Mouse (Mus musculus): ENCODE results near the gene Hist1h2bq.

The Hist1h2bq gene

DNA sequence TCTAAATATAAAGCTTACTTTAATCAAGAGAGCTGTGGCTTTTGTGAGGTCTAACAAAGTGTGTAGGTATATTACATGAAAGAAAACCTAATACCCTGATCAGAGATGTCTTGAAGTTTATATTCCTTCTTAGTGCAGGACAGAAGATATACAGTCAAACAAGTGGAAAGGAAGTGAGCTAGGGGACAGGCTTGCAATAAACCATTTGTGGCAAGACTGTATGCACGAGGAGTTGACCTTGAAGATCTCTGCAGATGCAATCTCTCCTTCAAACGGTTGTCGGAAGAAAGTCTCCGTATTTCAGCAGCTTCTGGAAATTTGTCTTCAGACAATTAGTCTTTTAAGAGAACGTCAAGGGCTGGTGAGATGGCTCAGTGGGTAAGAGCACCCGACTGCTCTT is 20.1 kb downstream of the Hist1h2bq start:
- DNase-seq (ENCODE audit: extremely low spot score, low read depth, low spot score), result no peak

DNA sequence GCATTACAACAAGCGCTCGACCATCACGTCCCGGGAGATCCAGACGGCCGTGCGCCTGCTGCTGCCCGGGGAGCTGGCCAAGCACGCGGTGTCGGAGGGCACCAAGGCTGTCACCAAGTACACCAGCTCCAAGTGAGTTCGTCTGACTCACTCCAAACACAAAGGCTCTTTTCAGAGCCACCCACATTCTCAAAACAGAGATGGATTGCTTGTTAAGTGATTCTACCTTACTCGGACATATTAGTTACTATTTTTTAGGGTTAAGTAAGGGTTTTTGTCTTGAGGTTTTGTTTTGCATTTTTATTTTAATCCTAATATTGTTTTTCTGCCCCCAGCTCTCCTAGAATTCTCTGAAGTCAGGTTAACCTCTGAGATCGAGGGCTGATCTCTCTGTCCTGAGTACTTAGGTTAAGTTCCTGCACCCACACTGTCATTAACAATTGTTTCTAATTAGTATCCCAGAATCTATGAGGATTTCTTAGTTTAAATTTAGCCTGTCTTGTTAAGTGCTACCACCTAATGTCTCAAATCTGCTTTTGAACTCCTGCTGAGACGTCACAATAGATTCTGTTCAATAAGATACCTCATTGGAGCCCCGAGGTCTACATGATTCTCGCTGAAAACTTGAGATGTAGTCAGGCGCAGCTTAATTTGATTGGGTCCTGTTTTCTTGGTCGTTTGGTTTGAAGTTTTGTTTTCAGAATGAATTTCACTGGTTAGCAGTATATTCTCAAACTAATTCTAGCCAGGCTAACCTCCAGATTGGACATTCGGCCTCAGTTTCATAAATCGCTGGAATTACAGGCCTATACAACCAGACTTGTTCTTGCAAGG is 22.0 kb downstream of the Hist1h2bq start:
- no peak for DNase-seq (ENCODE audit: extremely low spot score, low read depth, low spot score)

GRCm38 (mm10) chr13:21786899-21787629 is 22.9 kb downstream of the Hist1h2bq start, which contains the start of the genes Hist1h2an and Hist1h2bp:
Gene Hist1h2an, minus strand, starts transcription at chr13:21787218.
Gene Hist1h2bp, plus strand, starts transcription at chr13:21787461.
- DNase-seq (ENCODE audit: extremely low spot score, low read depth, low spot score), result peak; percentile 98

GRCm38 (mm10) chr13:21786189-21786898 is 23.7 kb downstream of the Hist1h2bq start:
- peak; percentile 82 for DNase-seq (ENCODE audit: extremely low spot score, low read depth, low spot score)

- DNase-seq (ENCODE audit: extremely low spot score, low read depth, low spot score), result no peak
Measured at GRCm38 (mm10) chr13:21784311-21784710, 25.7 kb downstream of the Hist1h2bq start.

GRCm38 (mm10) chr13:21783734-21784161 is 26.2 kb downstream of the Hist1h2bq start:
- no peak for DNase-seq (ENCODE audit: extremely low spot score, low read depth, low spot score)

DNA sequence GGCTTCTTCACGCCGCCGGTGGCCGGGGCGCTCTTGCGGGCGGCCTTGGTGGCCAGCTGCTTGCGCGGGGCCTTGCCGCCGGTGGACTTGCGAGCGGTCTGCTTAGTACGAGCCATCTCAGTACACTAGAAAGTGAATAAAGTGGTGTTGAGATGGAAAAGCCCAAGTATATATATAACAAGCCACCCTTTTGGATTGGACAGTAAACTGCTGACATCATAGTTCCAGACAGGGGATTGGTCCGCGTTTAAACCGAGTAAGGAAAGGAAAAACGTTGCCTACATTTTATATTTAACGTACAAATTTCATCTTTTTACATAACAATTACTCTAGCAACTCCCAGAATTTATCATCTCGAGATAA is 26.8 kb downstream of the Hist1h2bq start, which contains the start of gene Hist1h3i:
Hist1h3i (minus strand) TSS at position 116 of the 363 bp plus-strand sequence.
- peak; percentile 96 for DNase-seq (ENCODE audit: extremely low spot score, low read depth, low spot score)

GRCm38 (mm10) chr13:21782361-21783254 is 27.4 kb downstream of the Hist1h2bq start:
- peak; percentile 79 for DNase-seq (ENCODE audit: extremely low spot score, low read depth, low spot score)

DNA sequence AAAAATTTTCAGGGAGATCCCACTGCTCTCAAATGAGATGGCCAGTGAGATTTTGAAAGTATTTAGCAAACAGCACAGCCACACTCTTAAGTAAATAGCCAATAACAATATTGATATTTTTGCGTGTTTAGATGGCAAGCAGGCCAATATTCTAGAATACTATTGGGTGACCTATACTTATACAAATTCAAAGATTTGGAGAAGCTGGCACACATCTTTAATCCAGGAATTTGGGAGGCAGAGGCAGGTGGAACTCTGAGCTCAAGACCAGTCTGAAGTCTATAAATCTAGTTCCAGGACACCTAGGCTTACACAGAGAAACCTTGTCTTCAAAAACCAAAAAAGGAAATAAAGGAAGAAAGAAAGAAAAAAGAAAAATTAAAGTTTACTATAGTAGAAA is 28.4 kb downstream of the Hist1h2bq start:
- DNase-seq (ENCODE audit: extremely low spot score, low read depth, low spot score), result no peak

DNA sequence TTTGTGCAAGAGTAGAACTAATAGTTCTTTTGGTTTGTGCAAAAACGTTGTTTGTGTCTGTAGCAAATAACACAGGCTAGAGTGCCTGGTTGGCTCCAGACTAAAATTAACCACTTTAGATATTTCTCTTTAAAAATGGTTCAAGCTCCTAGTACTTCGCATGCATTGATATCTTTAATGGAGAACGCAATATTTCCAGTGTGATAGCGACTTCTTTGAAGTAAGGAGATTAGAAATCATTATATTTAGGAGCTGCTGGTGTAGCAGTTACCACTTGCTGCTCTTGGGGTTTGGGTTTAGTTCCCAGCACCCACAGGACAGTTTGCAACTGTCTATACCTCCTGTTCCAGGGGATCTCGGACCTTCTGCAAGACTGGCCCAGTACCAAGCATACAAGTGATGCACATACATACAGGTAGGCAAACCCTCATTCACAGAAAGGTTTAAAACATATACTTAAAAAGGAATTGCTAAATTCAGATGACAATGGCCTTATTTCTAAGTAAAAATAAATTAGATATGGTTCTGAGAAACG is 28.9 kb downstream of the Hist1h2bq start:
- DNase-seq (ENCODE audit: extremely low spot score, low read depth, low spot score), result no peak

DNA sequence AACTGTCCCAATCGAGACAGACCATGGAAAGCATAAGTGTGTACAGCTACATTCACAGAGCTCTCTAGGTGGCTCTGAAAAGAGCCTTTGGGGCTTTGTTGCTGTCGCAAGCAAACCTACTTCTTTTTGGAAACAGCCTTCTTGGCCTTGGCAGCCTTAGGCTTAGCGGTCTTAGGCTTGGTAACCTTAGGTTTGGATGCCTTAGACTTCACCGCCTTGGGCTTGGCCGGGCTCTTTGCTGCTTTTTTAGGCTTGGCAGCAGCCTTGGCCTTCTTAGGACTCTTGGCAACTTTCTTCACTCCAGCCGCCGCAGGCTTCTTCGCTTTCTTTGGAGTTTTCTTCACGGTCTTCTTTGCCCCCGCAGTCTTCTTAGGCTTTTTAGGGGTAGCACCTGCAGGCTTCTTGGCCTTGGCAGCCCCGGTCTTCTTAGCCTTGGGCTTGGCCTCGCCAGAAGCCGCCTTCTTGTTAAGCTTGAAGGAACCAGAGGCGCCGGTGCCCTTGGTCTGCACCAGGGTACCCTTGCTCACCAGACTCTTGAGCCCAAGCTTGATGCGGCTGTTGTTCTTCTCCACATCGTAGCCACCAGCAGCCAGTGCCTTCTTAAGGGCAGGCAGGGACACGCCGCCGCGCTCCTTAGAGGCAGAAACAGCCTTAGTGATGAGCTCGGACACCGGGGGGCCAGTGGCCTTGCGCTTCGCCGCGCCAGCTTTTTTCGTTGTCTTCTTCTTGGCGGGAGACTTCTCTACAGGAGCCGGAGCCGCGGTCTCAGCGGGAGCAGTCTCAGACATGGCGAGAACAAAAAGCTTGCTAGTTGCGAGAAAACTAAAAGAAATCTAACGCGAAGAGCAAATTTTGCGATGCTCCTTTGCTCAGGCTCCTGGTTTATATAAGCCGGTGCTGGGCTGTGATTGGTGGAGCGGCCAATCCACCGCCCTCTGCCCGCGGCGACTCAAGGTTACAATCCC is 29.9 kb downstream of the Hist1h2bq start, which contains the start of gene Hist1h1b:
Hist1h1b (minus strand) TSS at position 859 of the 965 bp plus-strand sequence.
- DNase-seq (ENCODE audit: extremely low spot score, low read depth, low spot score), result peak; percentile 78

- DNase-seq (ENCODE audit: extremely low spot score, low read depth, low spot score), result peak; percentile 92
Measured at GRCm38 (mm10) chr13:21778814-21779766, 30.9 kb downstream of the Hist1h2bq start.

All from hindlimb bud, embryonic 11.5 days (tissue).